Mouse (Mus musculus) hindbrain, embryonic 11.5 days (tissue): ENCODE data around the gene Prkch. TPM values are rescaled to one million over a fixed set of nuclear protein-coding genes. Genes with fewer than 3 reads are reported as not detected.

Experiments used
- ATAC-seq: fragments of 200-750 bp; cut with Nextera tagmentation; 2 replicates; pipeline ENCODE4 v1.8.0; 2017; ENCODE audit warnings: mild to moderate bottlenecking, moderate TSS enrichment, moderate library complexity; ENCODE audit not compliant: low FRiP score
- DNase-seq: peaks from one replicate; pipeline ENCODE4 v3.0.0-alpha.2; 2015; ENCODE audit warnings: low spot score
- H3K27ac ChIP-seq: fragments of 300-500 bp; sonication (generic); 2 replicates; pipeline ENCODE4 v1.5.1; 2014; ENCODE audit warnings: mild to moderate bottlenecking, low read depth, low read length
- H3K27me3 ChIP-seq: fragments of 300-500 bp; sonication (generic); 2 replicates; pipeline ENCODE4 v1.6.1; 2014; ENCODE audit warnings: mild to moderate bottlenecking, low read length, moderate library complexity, mixed read lengths; ENCODE audit not compliant: control insufficient read depth, insufficient read depth
- H3K36me3 ChIP-seq: fragments of 300-500 bp; sonication (generic); 2 replicates; pipeline ENCODE4 v1.6.1; 2014; ENCODE audit warnings: mild to moderate bottlenecking, low read length, moderate library complexity, mixed read lengths; ENCODE audit not compliant: control insufficient read depth, insufficient read depth
- H3K4me1 ChIP-seq: fragments of 300-500 bp; sonication (generic); replicated peaks from 2 replicates; pipeline ENCODE4 v1.6.1; 2014; ENCODE audit warnings: low read length, mixed read lengths; ENCODE audit not compliant: control insufficient read depth, insufficient read depth
- H3K4me2 ChIP-seq: fragments of 300-500 bp; sonication (generic); replicated peaks from 2 replicates; pipeline ENCODE4 v1.6.1; 2014; ENCODE audit warnings: mild to moderate bottlenecking, low read depth, low read length
- H3K4me3 ChIP-seq: fragments of 300-500 bp; sonication (generic); 2 replicates; pipeline ENCODE4 v1.5.1; 2014; ENCODE audit warnings: low read depth, low read length
- H3K9ac ChIP-seq: fragments of 300-500 bp; sonication (generic); 2 replicates; pipeline ENCODE4 v1.6.1; 2014; ENCODE audit warnings: low read depth, low read length
- H3K9me3 ChIP-seq: fragments of 300-500 bp; sonication (generic); 2 replicates; pipeline ENCODE4 v1.6.1; 2016; ENCODE audit warnings: low read length; ENCODE audit not compliant: control insufficient read depth
- WGBS: fragments of 180-500 bp; shearing (Covaris S2); extraction: QIAGEN DNeasy Blood & Tissue Kit; methylation state at CpG from one replicate; pipeline ENCODE4 v1.1.7; 2014; 5-methylcytosine and 5-hydroxymethylcytosine counted together
- polyA plus RNA-seq: library from polyadenylated mRNA; unstranded; fragments of >200 nt; fragmentation: Nextera tagmentation; extraction: Ambion mirVana; gene quantifications from 2 replicates; pipeline ENCODE4 v1.2.1, GENCODE M21; 2014

The Prkch gene
- polyA plus RNA-seq, 1 experiment from 2014 or later = 10.5 TPM

- no peaks in the 10 kb centered on the region; the same call in 1 of the 2 replicates for H3K4me1 ChIP-seq
- ATAC-seq (no peak), DNase-seq (no peak)
- no peak overlapping the region for H3K4me3 ChIP-seq
- H3K36me3 ChIP-seq = no peaks in the 10 kb centered on the region
- H3K27ac ChIP-seq = no peak overlapping the region
- H3K9me3 ChIP-seq = no peaks in the 10 kb centered on the region
- H3K27me3 ChIP-seq = no peaks in the 10 kb centered on the region
- WGBS = 91% methylated on average over 1 of the region's 1 CpGs
- no peak overlapping the region for H3K9ac ChIP-seq
- no peak overlapping the region for H3K4me2 ChIP-seq
Observed at GRCm38 (mm10) chr12:73816866-73817265, 232.3 kb downstream of the Prkch start.

- H3K36me3 ChIP-seq = no peaks in the 10 kb centered on the region
- WGBS = 60% methylated on average over 1 of the region's 1 CpGs
- H3K4me1 ChIP-seq = no peaks in the 10 kb centered on the region
- no peak overlapping the region for H3K9ac ChIP-seq
- ATAC-seq (no peak), DNase-seq (no peak)
- no peaks in the 10 kb centered on the region for H3K9me3 ChIP-seq
- H3K27ac ChIP-seq = no peak overlapping the region
- no peaks in the 10 kb centered on the region for H3K27me3 ChIP-seq
- no peak overlapping the region for H3K4me2 ChIP-seq
- H3K4me3 ChIP-seq = no peak overlapping the region
Observed at GRCm38 (mm10) chr12:73818801-73819200, 234.2 kb downstream of the Prkch start.

GRCm38 (mm10) chr12:73821176-73821575 lies 236.6 kb downstream of the Prkch start:
- DNase-seq = no peak
- ATAC-seq = no peak
- no peaks in the 10 kb centered on the region for H3K9me3 ChIP-seq
- no peak overlapping the region for H3K27ac ChIP-seq
- no peak overlapping the region for H3K4me2 ChIP-seq
- H3K4me3 ChIP-seq = no peak overlapping the region
- H3K4me1 ChIP-seq = no peaks in the 10 kb centered on the region
- 94% methylated on average over 4 of the region's 4 CpGs for WGBS
- H3K36me3 ChIP-seq = no peaks in the 10 kb centered on the region
- H3K27me3 ChIP-seq = no peaks in the 10 kb centered on the region
- H3K9ac ChIP-seq = no peak overlapping the region

GRCm38 (mm10) chr12:73822331-73822730 lies 237.7 kb downstream of the Prkch start:
- Histone ChIP-seq H3K27me3 (no peaks in the 10 kb centered on the region), H3K4me2 (no peak overlapping the region), H3K9me3 (no peaks in the 10 kb centered on the region), H3K4me1 (no peaks in the 10 kb centered on the region), H3K9ac (no peak overlapping the region), H3K4me3 (no peak overlapping the region), H3K36me3 (no peaks in the 10 kb centered on the region), H3K27ac (no peak overlapping the region)
- ATAC-seq = no peak
- WGBS = 89% methylated on average over 12 of the region's 12 CpGs
- no peak for DNase-seq

- WGBS = 77% methylated on average over 1 of the region's 1 CpGs
- no peaks in the 10 kb centered on the region for H3K9me3 ChIP-seq
- DNase-seq = no peak
Observed at GRCm38 (mm10) chr12:73824828-73825227, 240.2 kb downstream of the Prkch start.

More at GRCm38 (mm10) chr12:73824828-73825227, 240.2 kb downstream of the Prkch start:
- H3K4me3 ChIP-seq = no peak overlapping the region
- no peak overlapping the region for H3K27ac ChIP-seq
- no peaks in the 10 kb centered on the region for H3K4me1 ChIP-seq
- ATAC-seq = no peak
- H3K27me3 ChIP-seq = no peaks in the 10 kb centered on the region
- H3K9ac ChIP-seq = no peak overlapping the region
- H3K4me2 ChIP-seq = no peak overlapping the region
- no peaks in the 10 kb centered on the region for H3K36me3 ChIP-seq

Other genes with a start within 250 kb of the Prkch start
- gene Tmem30b, start 38.4 kb upstream of the Prkch start, polyA plus RNA-seq = 3.1 and 3.3 TPM in 2 replicates